Mouse (Mus musculus): Measurements from ENCODE around the gene Ubac2. TPM values are rescaled to one million over a fixed set of nuclear protein-coding genes. Genes with fewer than 3 reads are reported as not detected.
"Not testable (repeated sequence)": the region's sequence is repeated elsewhere in the genome, so short reads cannot be mapped to it uniquely, and the experiment has no call there.

The Ubac2 gene
- polyA plus RNA-seq (2015; fragmentation: Nextera tagmentation; extraction: Ambion mirVana) = 77.5 and 79.1 TPM in 2 replicates

DNA sequence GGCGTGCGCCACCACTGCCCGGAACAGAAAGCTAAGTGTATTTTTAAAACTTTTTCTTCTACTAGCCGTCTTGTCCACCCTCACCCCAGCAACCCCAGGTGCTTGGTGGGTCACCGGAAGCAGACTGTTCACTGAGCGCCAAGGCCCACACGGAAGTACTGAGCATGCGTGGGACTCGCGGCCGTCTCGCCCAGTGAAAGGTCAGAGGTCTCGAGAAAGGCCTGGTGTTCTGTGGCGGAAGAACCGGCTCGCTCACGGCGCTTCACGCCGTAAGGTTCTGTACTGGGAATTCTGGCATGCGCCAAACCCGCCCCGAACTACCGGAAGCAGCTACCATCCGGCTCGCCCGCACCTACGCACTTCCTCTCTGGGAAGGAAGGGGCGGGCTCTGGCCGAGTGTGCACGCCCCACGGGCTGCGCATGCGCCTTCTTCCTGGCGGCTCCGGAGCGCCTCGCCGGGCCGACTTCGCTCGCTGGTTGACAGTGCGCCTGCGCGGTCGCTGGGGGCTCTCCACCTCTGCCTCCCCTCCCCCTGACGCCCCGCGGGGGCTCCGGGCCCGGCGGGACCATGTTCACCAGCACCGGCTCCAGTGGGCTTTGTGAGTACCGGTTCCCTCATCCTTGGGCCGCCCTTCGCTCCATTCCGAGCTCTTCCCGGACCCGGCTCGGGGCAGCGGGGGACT, at the start of gene Ubac2:
Gene Ubac2 (plus strand): TSS at position 445 of the 683 bp plus-strand sequence.
- H3K9me3 ChIP-seq (ENCODE audit: low read length) = no peaks in the 10 kb centered on the region
- H3K9ac ChIP-seq (replicated peaks; ENCODE audit: low read length) = peak within 1 kb of the TSS; percentile 89
- H3K36me3 ChIP-seq (ENCODE audit: insufficient read depth, low read length) = no peaks in the 10 kb centered on the region
- peak within 1 kb of the TSS; percentile 98 for H3K27ac ChIP-seq (ENCODE audit: low read length)
- WGBS = under 1% methylated on average over 60 of the region's 61 CpGs
- ATAC-seq (ENCODE audit: low FRiP score, low TSS enrichment) = peak; percentile 99
- H3K4me3 ChIP-seq (ENCODE audit: low read length) = peak within 1 kb of the TSS; percentile 87
- peaks cover 26% of the 10 kb centered on the region for H3K4me1 ChIP-seq (ENCODE audit: insufficient read depth, low read length)
- H3K27me3 ChIP-seq (ENCODE audit: insufficient read depth, low read length) = no peaks in the 10 kb centered on the region
- peak within 1 kb of the TSS; percentile 92 for H3K4me2 ChIP-seq (replicated peaks; ENCODE audit: low read depth, low read length)

DNA sequence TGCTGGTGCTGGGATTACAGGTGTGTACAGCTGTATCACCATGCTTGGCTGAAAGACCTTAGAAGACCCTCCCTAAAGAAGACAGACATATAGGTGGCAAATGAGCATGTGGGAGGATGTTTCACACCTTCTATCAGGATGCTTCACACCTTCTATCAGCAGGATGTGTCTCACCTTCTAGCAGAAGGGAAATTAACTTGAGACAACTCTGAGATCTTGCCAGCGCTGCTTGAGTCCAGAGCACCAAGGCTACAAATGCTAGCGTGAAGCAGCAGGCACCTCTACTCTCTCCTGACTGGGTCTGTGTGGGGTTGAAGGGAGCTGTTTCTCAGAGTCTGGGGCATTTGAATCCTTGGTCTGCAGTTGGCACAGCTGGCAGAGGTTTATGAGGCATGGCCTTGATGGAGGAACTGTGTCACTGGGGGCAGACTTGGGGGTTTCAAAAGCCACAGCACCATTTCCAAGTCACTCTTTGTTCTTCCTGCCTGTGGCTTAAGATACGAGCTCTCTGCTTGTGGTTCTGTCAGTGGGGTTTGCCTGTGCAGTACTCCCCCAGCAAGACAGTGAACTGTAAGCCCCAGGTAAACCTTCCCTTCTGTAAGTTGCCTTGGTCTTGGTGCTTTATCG, 48.5 kb upstream of the Ubac2 start:
- Histone ChIP-seq H3K9me3 (ENCODE audit: low read length) (no peaks in the 10 kb centered on the region), H3K4me1 (ENCODE audit: insufficient read depth, low read length) (peaks cover 3% of the 10 kb centered on the region; the same call in 1 of the 2 replicates), H3K36me3 (ENCODE audit: insufficient read depth, low read length) (no peaks in the 10 kb centered on the region), H3K4me3 (ENCODE audit: low read length) (no peak overlapping the region), H3K9ac (replicated peaks; ENCODE audit: low read length) (no peak overlapping the region), H3K4me2 (replicated peaks; ENCODE audit: low read depth, low read length) (no peak overlapping the region), H3K27me3 (ENCODE audit: insufficient read depth, low read length) (no peaks in the 10 kb centered on the region), H3K27ac (ENCODE audit: low read length) (no peak overlapping the region)
- no peak for ATAC-seq (ENCODE audit: low FRiP score, low TSS enrichment)
- WGBS = 84% methylated on average over 4 of the region's 4 CpGs

DNA sequence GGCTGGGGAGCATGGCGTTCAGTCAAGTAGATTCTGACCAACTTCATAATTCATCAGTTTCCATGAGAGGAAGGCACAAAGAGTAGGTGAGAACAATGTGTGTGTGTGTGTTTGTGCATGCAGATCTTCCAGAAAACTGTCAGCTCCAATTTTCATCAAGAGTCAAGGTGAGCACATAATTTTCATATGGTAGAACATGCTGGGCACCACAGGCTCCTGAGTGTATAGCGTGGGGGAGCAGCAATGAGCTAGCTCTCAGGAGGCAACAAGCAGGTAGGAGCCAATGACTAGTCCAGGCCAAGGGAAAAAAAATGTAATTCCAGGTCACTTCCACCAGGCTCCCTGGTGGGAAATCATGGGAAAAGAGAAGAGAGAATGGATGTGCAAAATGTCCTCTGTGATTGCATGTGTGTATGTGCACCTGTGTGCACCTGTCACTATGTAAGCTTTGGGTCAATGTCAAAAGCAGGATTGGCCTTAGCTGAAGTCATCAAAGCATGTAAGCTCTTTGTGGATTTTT, 45.4 kb upstream of the Ubac2 start:
- Histone ChIP-seq H3K36me3 (ENCODE audit: insufficient read depth, low read length) (no peaks in the 10 kb centered on the region), H3K4me2 (replicated peaks; ENCODE audit: low read depth, low read length) (no peak overlapping the region), H3K9me3 (ENCODE audit: low read length) (0 out of 2 replicates have a peak, but pooled peaks cover 8% of the 10 kb centered on the region), H3K9ac (replicated peaks; ENCODE audit: low read length) (no peak overlapping the region), H3K27ac (ENCODE audit: low read length) (no peak overlapping the region), H3K4me3 (ENCODE audit: low read length) (no peak overlapping the region), H3K4me1 (ENCODE audit: insufficient read depth, low read length) (no peaks in the 10 kb centered on the region), H3K27me3 (ENCODE audit: insufficient read depth, low read length) (no peaks in the 10 kb centered on the region)
- WGBS = 81% methylated on average over 2 of the region's 2 CpGs
- ATAC-seq (ENCODE audit: low FRiP score, low TSS enrichment) = no peak

- no peak overlapping the region for H3K4me3 ChIP-seq (ENCODE audit: low read length)
- no peak for ATAC-seq (ENCODE audit: low FRiP score, low TSS enrichment)
- no peaks in the 10 kb centered on the region for H3K4me1 ChIP-seq (ENCODE audit: insufficient read depth, low read length)
- no peaks in the 10 kb centered on the region for H3K27me3 ChIP-seq (ENCODE audit: insufficient read depth, low read length)
- H3K36me3 ChIP-seq (ENCODE audit: insufficient read depth, low read length) = no peaks in the 10 kb centered on the region
- H3K4me2 ChIP-seq (replicated peaks; ENCODE audit: low read depth, low read length) = no peak overlapping the region
- 96% methylated on average over 4 of the region's 4 CpGs for WGBS
- no peak overlapping the region for H3K9ac ChIP-seq (replicated peaks; ENCODE audit: low read length)
- peaks cover 24% of the 10 kb centered on the region for H3K9me3 ChIP-seq (ENCODE audit: low read length)
- no peak overlapping the region for H3K27ac ChIP-seq (ENCODE audit: low read length)
Measured at GRCm38 (mm10) chr14:121838161-121838560, 40.3 kb upstream of the Ubac2 start.

- H3K4me3 ChIP-seq (ENCODE audit: low read length) = no peak overlapping the region
- no peak overlapping the region for H3K27ac ChIP-seq (ENCODE audit: low read length)
- WGBS = 91% methylated on average over 8 of the region's 8 CpGs
- H3K27me3 ChIP-seq (ENCODE audit: insufficient read depth, low read length) = no peaks in the 10 kb centered on the region
- H3K4me2 ChIP-seq (replicated peaks; ENCODE audit: low read depth, low read length) = no peak overlapping the region
- H3K4me1 ChIP-seq (ENCODE audit: insufficient read depth, low read length) = no peaks in the 10 kb centered on the region
- no peak overlapping the region for H3K9ac ChIP-seq (replicated peaks; ENCODE audit: low read length)
- peaks cover 24% of the 10 kb centered on the region for H3K9me3 ChIP-seq (ENCODE audit: low read length)
- no peak for ATAC-seq (ENCODE audit: low FRiP score, low TSS enrichment)
- no peaks in the 10 kb centered on the region for H3K36me3 ChIP-seq (ENCODE audit: insufficient read depth, low read length)
Measured at GRCm38 (mm10) chr14:121840217-121840616, 38.2 kb upstream of the Ubac2 start.

DNA sequence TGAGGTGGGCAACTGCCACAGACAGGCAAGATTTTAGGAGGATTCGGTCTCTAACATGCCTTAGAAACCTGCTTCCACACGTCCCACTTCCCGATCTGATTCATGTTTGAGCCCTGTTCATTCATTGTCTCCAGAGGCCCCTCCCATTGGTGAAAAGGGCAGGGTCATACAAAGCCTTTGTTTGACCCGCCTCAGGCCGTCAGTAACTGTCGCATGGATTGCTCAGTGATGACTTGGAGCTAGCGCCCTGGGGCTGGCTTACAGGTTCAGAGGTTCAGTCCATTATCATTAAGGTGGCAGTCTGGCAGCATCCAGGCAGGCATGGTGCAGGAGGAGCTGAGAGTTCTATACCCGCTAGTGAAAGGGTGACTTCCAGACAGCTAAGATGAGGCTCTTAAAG, 33.9 kb upstream of the Ubac2 start:
- no peak for ATAC-seq (ENCODE audit: low FRiP score, low TSS enrichment)
- no peak overlapping the region for H3K27ac ChIP-seq (ENCODE audit: low read length)
- no peak overlapping the region for H3K4me3 ChIP-seq (ENCODE audit: low read length)
- WGBS = 78% methylated on average over 8 of the region's 8 CpGs
- H3K9ac ChIP-seq (replicated peaks; ENCODE audit: low read length) = no peak overlapping the region
- no peaks in the 10 kb centered on the region for H3K4me1 ChIP-seq (ENCODE audit: insufficient read depth, low read length)
- peaks cover 5% of the 10 kb centered on the region; the same call in 1 of the 2 replicates for H3K9me3 ChIP-seq (ENCODE audit: low read length)
- no peaks in the 10 kb centered on the region for H3K27me3 ChIP-seq (ENCODE audit: insufficient read depth, low read length)
- H3K36me3 ChIP-seq (ENCODE audit: insufficient read depth, low read length) = no peaks in the 10 kb centered on the region
- H3K4me2 ChIP-seq (replicated peaks; ENCODE audit: low read depth, low read length) = no peak overlapping the region

GRCm38 (mm10) chr14:121851231-121851630, 27.2 kb upstream of the Ubac2 start:
- H3K4me3 ChIP-seq (ENCODE audit: low read length) = no peak overlapping the region
- no peak overlapping the region for H3K4me2 ChIP-seq (replicated peaks; ENCODE audit: low read depth, low read length)
- WGBS = 95% methylated on average over 1 of the region's 1 CpGs
- no peak for ATAC-seq (ENCODE audit: low FRiP score, low TSS enrichment)
- H3K27me3 ChIP-seq (ENCODE audit: insufficient read depth, low read length) = no peaks in the 10 kb centered on the region
- H3K9ac ChIP-seq (replicated peaks; ENCODE audit: low read length) = no peak overlapping the region
- no peak overlapping the region for H3K27ac ChIP-seq (ENCODE audit: low read length)
- H3K4me1 ChIP-seq (ENCODE audit: insufficient read depth, low read length) = no peaks in the 10 kb centered on the region
- no peaks in the 10 kb centered on the region for H3K36me3 ChIP-seq (ENCODE audit: insufficient read depth, low read length)
- no peaks in the 10 kb centered on the region for H3K9me3 ChIP-seq (ENCODE audit: low read length)

DNA sequence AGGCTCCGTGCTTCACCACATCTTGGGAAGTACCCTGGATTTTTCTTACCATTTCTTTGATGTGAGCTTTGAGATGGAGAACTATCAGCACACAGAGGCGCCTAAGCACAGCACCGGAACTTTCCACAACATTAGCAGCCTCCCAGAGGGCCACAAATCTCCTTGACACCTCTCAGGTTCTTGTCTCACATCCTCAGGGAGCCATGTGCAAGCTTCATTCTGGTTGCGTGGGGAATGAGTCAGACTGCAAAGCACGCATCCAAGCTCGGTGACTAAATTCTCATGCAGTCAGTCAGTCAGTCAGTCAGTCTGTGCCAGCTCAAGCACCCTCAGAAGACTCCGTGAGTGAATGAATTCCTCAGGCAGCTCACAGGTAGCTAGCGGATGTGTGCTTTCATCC, 25.9 kb upstream of the Ubac2 start:
- Histone ChIP-seq H3K36me3 (ENCODE audit: insufficient read depth, low read length) (no peaks in the 10 kb centered on the region), H3K27ac (ENCODE audit: low read length) (no peak overlapping the region), H3K9me3 (ENCODE audit: low read length) (no peaks in the 10 kb centered on the region), H3K4me2 (replicated peaks; ENCODE audit: low read depth, low read length) (no peak overlapping the region), H3K9ac (replicated peaks; ENCODE audit: low read length) (no peak overlapping the region), H3K4me3 (ENCODE audit: low read length) (no peak overlapping the region), H3K4me1 (ENCODE audit: insufficient read depth, low read length) (no peaks in the 10 kb centered on the region), H3K27me3 (ENCODE audit: insufficient read depth, low read length) (no peaks in the 10 kb centered on the region)
- WGBS = 50% methylated on average over 8 of the region's 8 CpGs
- no peak for ATAC-seq (ENCODE audit: low FRiP score, low TSS enrichment)

- not testable (repeated sequence) for H3K4me1 ChIP-seq (ENCODE audit: insufficient read depth, low read length); H3K4me3 ChIP-seq (ENCODE audit: low read length); H3K9me3 ChIP-seq (ENCODE audit: low read length); H3K27me3 ChIP-seq (ENCODE audit: insufficient read depth, low read length); H3K9ac ChIP-seq (replicated peaks; ENCODE audit: low read length); H3K27ac ChIP-seq (ENCODE audit: low read length); H3K36me3 ChIP-seq (ENCODE audit: insufficient read depth, low read length); H3K4me2 ChIP-seq (replicated peaks; ENCODE audit: low read depth, low read length)
- ATAC-seq (ENCODE audit: low FRiP score, low TSS enrichment) = peak; percentile 69; the same call in 1 of the 2 replicates
- 15% methylated on average over 2 of the region's 2 CpGs for WGBS
Measured at GRCm38 (mm10) chr14:121865162-121865561, 13.3 kb upstream of the Ubac2 start.

DNA sequence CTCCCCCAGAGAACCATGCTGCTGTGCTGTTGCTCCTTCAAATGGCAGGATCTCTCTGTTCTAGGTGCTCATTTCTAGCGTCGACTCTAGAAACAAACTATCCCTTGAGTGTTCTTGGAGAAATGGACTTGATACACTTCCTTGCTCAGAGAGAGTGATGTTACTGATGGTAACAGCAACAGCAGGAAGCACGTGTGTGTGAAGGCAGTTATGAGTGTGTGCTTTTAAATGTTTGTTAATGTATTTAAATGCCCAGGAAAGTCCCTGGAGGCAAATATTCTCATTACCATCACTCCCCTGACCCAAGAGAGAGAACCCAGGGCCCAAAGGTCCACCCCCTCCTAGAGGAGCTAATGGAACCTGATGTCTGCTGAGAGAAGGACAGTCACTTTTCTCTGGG, 11.8 kb upstream of the Ubac2 start:
- Histone ChIP-seq H3K4me3 (ENCODE audit: low read length) (no peak overlapping the region), H3K27me3 (ENCODE audit: insufficient read depth, low read length) (no peaks in the 10 kb centered on the region), H3K36me3 (ENCODE audit: insufficient read depth, low read length) (no peaks in the 10 kb centered on the region), H3K27ac (ENCODE audit: low read length) (no peak overlapping the region), H3K9me3 (ENCODE audit: low read length) (no peaks in the 10 kb centered on the region), H3K4me2 (replicated peaks; ENCODE audit: low read depth, low read length) (no peak overlapping the region), H3K4me1 (ENCODE audit: insufficient read depth, low read length) (no peaks in the 10 kb centered on the region), H3K9ac (replicated peaks; ENCODE audit: low read length) (no peak overlapping the region)
- no peak for ATAC-seq (ENCODE audit: low FRiP score, low TSS enrichment)
- 64% methylated on average over 3 of the region's 3 CpGs for WGBS

Data from kidney, embryonic 16.5 days (tissue).